Mouse (Mus musculus): ENCODE results near the gene Cacna1c. TPM values are rescaled to one million over a fixed set of nuclear protein-coding genes. Genes with fewer than 3 reads are reported as not detected.

Gene Cacna1c
- polyA plus RNA-seq, 1 experiment from 2014 or later: 0.23 TPM

GRCm38 (mm10) chr6:119108466-119109394 is 87.5 kb downstream of the Cacna1c start:
- H3K4me3 ChIP-seq (ENCODE audit: low read depth, low read length): peak overlapping the region; percentile 58
- peak overlapping the region; percentile 85 for H3K4me2 ChIP-seq (ENCODE audit: low read depth, low read length)
- peaks cover 67% of the 10 kb centered on the region for H3K27me3 ChIP-seq (ENCODE audit: insufficient read depth, low read length)
- 0 out of 2 replicates have a peak overlapping the region, but pooled peaks have one; percentile 16 for H3K9ac ChIP-seq (replicated peaks)
- no peak overlapping the region for H3K27ac ChIP-seq (ENCODE audit: low read depth)
- under 1% methylated on average over 35 of the region's 93 CpGs for whole genome bisulfite sequencing (ENCODE audit: insufficient replicate concordance)
- ATAC-seq: peak; percentile 78
- no peaks in the 10 kb centered on the region for H3K36me3 ChIP-seq (replicated peaks; ENCODE audit: insufficient read depth, low read length)
- no peaks in the 10 kb centered on the region for H3K9me3 ChIP-seq (ENCODE audit: low read length)
- peaks cover 8% of the 10 kb centered on the region; the same call in 1 of the 2 replicates for H3K4me1 ChIP-seq (ENCODE audit: insufficient read depth)
- TF ChIP-seq EP300 (IDR thresholded peaks at IDR 0.05; ENCODE audit: low read depth) (no peak), CTCF (IDR thresholded peaks at IDR 0.05; ENCODE audit: low read depth) (peak; percentile 58)
- peak; percentile 48 for DNase-seq

DNA sequence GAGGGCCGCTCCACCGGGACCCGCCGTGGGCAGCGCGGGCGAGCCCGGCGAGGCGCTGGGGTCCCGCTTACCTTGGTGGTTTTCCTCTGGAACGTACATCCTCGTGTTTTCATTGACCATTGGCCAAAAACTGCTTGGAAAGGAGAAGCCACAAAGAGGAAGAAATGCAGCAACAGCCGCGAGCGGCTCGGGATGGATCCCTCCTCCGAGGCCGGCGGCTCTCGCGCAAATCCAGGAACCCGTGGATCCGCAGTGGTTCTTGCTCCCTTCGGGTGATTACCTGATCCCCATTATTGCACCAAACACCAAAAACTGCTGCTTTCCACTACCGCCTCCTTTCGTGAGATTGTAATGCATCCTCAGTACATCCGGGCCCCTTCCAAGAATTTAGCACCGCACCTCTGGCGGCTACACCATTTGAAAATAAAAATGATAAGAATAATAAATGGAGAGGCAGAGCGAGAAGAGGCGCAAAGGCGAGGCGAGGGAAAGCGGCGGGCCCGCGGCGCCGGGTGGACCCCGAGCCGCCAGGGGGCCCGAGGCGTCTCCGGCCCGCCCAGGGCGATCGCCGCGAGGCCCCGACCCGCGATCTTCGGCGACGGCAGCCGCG is 88.3 kb downstream of the Cacna1c start:
- H3K9ac ChIP-seq (replicated peaks): no peak overlapping the region
- under 1% methylated on average over 47 of the region's 58 CpGs for WGBS (ENCODE audit: insufficient replicate concordance)
- H3K9me3 ChIP-seq (ENCODE audit: low read length): no peaks in the 10 kb centered on the region
- ATAC-seq (no peak; the same call in 1 of the 2 replicates), DNase-seq (no peak)
- H3K27me3 ChIP-seq (ENCODE audit: insufficient read depth, low read length): peaks cover 67% of the 10 kb centered on the region
- no peak for TF ChIP-seq CTCF (IDR thresholded peaks at IDR 0.05; ENCODE audit: low read depth)
- no peak for TF ChIP-seq EP300 (IDR thresholded peaks at IDR 0.05; ENCODE audit: low read depth)
- peak overlapping the region; percentile 85 for H3K4me2 ChIP-seq (ENCODE audit: low read depth, low read length)
- H3K36me3 ChIP-seq (replicated peaks; ENCODE audit: insufficient read depth, low read length): no peaks in the 10 kb centered on the region
- H3K4me3 ChIP-seq (ENCODE audit: low read depth, low read length): peak overlapping the region; percentile 58
- H3K4me1 ChIP-seq (ENCODE audit: insufficient read depth): peaks cover 8% of the 10 kb centered on the region; the same call in 1 of the 2 replicates
- no peak overlapping the region for H3K27ac ChIP-seq (ENCODE audit: low read depth)

GRCm38 (mm10) chr6:119107140-119107855 is 88.9 kb downstream of the Cacna1c start:
- H3K36me3 ChIP-seq (replicated peaks; ENCODE audit: insufficient read depth, low read length): no peaks in the 10 kb centered on the region
- H3K9me3 ChIP-seq (ENCODE audit: low read length): no peaks in the 10 kb centered on the region
- ATAC-seq (no peak), DNase-seq (peak; percentile 44)
- peak overlapping the region; percentile 58 for H3K4me3 ChIP-seq (ENCODE audit: low read depth, low read length)
- peak overlapping the region; percentile 85 for H3K4me2 ChIP-seq (ENCODE audit: low read depth, low read length)
- H3K27ac ChIP-seq (ENCODE audit: low read depth): no peak overlapping the region
- peaks cover 8% of the 10 kb centered on the region; the same call in 1 of the 2 replicates for H3K4me1 ChIP-seq (ENCODE audit: insufficient read depth)
- TF ChIP-seq CTCF (IDR thresholded peaks at IDR 0.05; ENCODE audit: low read depth) (no peak), EP300 (IDR thresholded peaks at IDR 0.05; ENCODE audit: low read depth) (no peak)
- WGBS (ENCODE audit: insufficient replicate concordance): 4% methylated on average over 63 of the region's 69 CpGs
- peaks cover 64% of the 10 kb centered on the region for H3K27me3 ChIP-seq (ENCODE audit: insufficient read depth, low read length)
- H3K9ac ChIP-seq (replicated peaks): no peak overlapping the region

DNA sequence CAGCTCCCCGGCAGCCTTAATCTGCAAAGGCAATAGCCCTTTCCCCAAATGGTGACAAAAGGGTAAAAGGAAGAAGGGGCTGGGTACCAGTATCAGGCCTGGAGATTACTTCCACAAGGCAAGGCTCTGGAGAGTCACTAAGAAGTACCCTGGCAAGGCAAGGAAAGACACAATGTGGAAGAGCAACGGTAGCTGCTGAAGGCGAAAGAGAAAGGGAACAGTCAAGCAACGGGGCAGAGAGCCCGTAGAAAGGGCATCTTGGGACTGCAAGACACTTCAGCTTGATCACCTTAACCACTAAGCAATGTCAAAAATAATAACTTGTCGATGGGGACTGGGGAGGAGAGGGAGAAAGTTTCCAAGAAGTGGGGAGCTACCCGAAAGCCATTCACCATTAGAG is 89.5 kb downstream of the Cacna1c start:
- TF ChIP-seq EP300 (IDR thresholded peaks at IDR 0.05; ENCODE audit: low read depth): no peak
- TF ChIP-seq CTCF (IDR thresholded peaks at IDR 0.05; ENCODE audit: low read depth): no peak
- 16% methylated on average over 7 of the region's 7 CpGs for WGBS (ENCODE audit: insufficient replicate concordance)
- no peaks in the 10 kb centered on the region for H3K9me3 ChIP-seq (ENCODE audit: low read length)
- H3K36me3 ChIP-seq (replicated peaks; ENCODE audit: insufficient read depth, low read length): no peaks in the 10 kb centered on the region
- no peak overlapping the region for H3K9ac ChIP-seq (replicated peaks)
- DNase-seq: no peak
- peak overlapping the region; percentile 58; the same call in 1 of the 2 replicates for H3K4me3 ChIP-seq (ENCODE audit: low read depth, low read length)
- no peak overlapping the region for H3K27ac ChIP-seq (ENCODE audit: low read depth)
- peaks cover 60% of the 10 kb centered on the region for H3K27me3 ChIP-seq (ENCODE audit: insufficient read depth, low read length)
- H3K4me2 ChIP-seq (ENCODE audit: low read depth, low read length): no peak overlapping the region
- H3K4me1 ChIP-seq (ENCODE audit: insufficient read depth): peaks cover 8% of the 10 kb centered on the region; the same call in 1 of the 2 replicates
- ATAC-seq: no peak

GRCm38 (mm10) chr6:119105651-119106595 is 90.3 kb downstream of the Cacna1c start:
- Histone ChIP-seq H3K27me3 (ENCODE audit: insufficient read depth, low read length) (peaks cover 57% of the 10 kb centered on the region), H3K4me2 (ENCODE audit: low read depth, low read length) (no peak overlapping the region)

More at GRCm38 (mm10) chr6:119105651-119106595, 90.3 kb downstream of the Cacna1c start:
- ATAC-seq (no peak), DNase-seq (no peak)
- no peaks in the 10 kb centered on the region for H3K36me3 ChIP-seq (replicated peaks; ENCODE audit: insufficient read depth, low read length)
- H3K4me1 ChIP-seq (ENCODE audit: insufficient read depth): peaks cover 8% of the 10 kb centered on the region; the same call in 1 of the 2 replicates
- no peak overlapping the region for H3K27ac ChIP-seq (ENCODE audit: low read depth)
- 21% methylated on average over 11 of the region's 11 CpGs for WGBS (ENCODE audit: insufficient replicate concordance)
- no peak for TF ChIP-seq CTCF (IDR thresholded peaks at IDR 0.05; ENCODE audit: low read depth)
- no peak for TF ChIP-seq EP300 (IDR thresholded peaks at IDR 0.05; ENCODE audit: low read depth)
- no peaks in the 10 kb centered on the region for H3K9me3 ChIP-seq (ENCODE audit: low read length)
- no peak overlapping the region for H3K4me3 ChIP-seq (ENCODE audit: low read depth, low read length)
- H3K9ac ChIP-seq (replicated peaks): no peak overlapping the region

All from liver, postnatal 0 days (tissue).